Mouse (Mus musculus) testis, adult 2 months (tissue): ENCODE data around the gene Bcl7a.

ENCODE experiments used
- CTCF ChIP-seq: fragments of 200-500 bp; IDR thresholded peaks from 2 replicates; pipeline ENCODE4 v1.5.1; 2012; ENCODE audit warnings: low read depth, mild to moderate bottlenecking, inconsistent platforms, low read length, moderate library complexity; ENCODE audit not compliant: control insufficient read depth, insufficient read depth, insufficient replicate concordance
- POLR2A ChIP-seq: fragments of 200-500 bp; IDR thresholded peaks from 2 replicates; pipeline ENCODE4 v1.6.1; 2012; ENCODE audit warnings: low read depth, mild to moderate bottlenecking, inconsistent platforms, low read length, moderate library complexity; ENCODE audit not compliant: control insufficient read depth

- TF ChIP-seq POLR2A = no peak
- TF ChIP-seq CTCF = no peak
These were observed 45.8 kb upstream of the Bcl7a start for GRCm38 (mm10) chr5:123297830-123298229.
